Mouse (Mus musculus) forebrain, embryonic 12.5 days (tissue): ENCODE measurements around the gene Cox14. TPM values are rescaled to one million over a fixed set of nuclear protein-coding genes. Genes with fewer than 3 reads are reported as not detected.

Source experiments
- ATAC-seq: fragments of 200-750 bp; cut with Nextera tagmentation; 2 replicates; pipeline ENCODE4 v1.8.0; 2017; ENCODE audit warnings: moderate TSS enrichment; ENCODE audit not compliant: low FRiP score
- H3K27ac ChIP-seq: fragments of 300-500 bp; sonication (generic); 2 replicates; pipeline ENCODE4 v1.5.1; 2016; ENCODE audit warnings: mild to moderate bottlenecking
- H3K27me3 ChIP-seq: fragments of 300-500 bp; sonication (generic); 2 replicates; pipeline ENCODE4 v1.6.1; 2016; ENCODE audit warnings: mild to moderate bottlenecking
- H3K36me3 ChIP-seq: fragments of 300-500 bp; sonication (generic); replicated peaks from 2 replicates; pipeline ENCODE4 v1.6.1; 2016; ENCODE audit warnings: mild to moderate bottlenecking
- H3K4me1 ChIP-seq: fragments of 300-500 bp; sonication (generic); 2 replicates; pipeline ENCODE4 v1.6.1; 2016
- H3K4me2 ChIP-seq: fragments of 300-500 bp; sonication (generic); 2 replicates; pipeline ENCODE4 v1.6.1; 2016; ENCODE audit warnings: mild to moderate bottlenecking, moderate library complexity
- H3K4me3 ChIP-seq: fragments of 300-500 bp; sonication (generic); replicated peaks from 2 replicates; pipeline ENCODE4 v1.5.1; 2016; ENCODE audit warnings: mild to moderate bottlenecking
- H3K9ac ChIP-seq: fragments of 300-500 bp; sonication (generic); 2 replicates; pipeline ENCODE4 v1.6.1; 2016; ENCODE audit warnings: mild to moderate bottlenecking
- H3K9me3 ChIP-seq: fragments of 300-500 bp; sonication (generic); 2 replicates; pipeline ENCODE4 v1.6.1; 2016
- WGBS: fragments of 180-500 bp; shearing (Covaris S2); methylation state at CpG from one replicate; pipeline ENCODE4 v1.1.7; 2016; 5-methylcytosine and 5-hydroxymethylcytosine counted together
- polyA plus RNA-seq: library from polyadenylated mRNA; unstranded; fragments of >200 nt; fragmentation: Nextera tagmentation; extraction: Ambion mirVana; gene quantifications from 2 replicates; pipeline ENCODE4 v1.2.1, GENCODE M21; 2016

The Cox14 gene
- polyA plus RNA-seq, 1 experiment from 2014 or later: 167 TPM

DNA sequence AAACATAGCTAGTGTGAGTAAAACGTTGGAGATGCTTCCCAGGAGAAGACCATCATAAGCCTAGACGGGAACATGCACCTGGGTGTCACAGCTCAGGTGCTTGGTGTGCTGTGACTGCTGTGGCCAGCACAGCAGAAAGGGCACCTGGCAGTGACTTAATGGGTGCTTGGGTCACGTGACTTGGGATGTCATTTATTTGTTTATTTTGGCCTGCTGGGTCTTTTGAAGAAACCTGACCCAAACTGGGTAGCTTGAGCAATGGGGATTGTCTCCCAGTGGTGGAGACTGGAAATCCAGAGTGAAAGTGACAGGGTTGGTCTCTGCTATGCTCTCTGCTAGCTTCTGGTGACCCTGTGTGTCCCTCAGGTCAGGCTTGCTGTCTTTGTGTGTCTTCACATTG, 13.9 kb upstream of the Cox14 start:
- Histone ChIP-seq H3K9ac (no peak overlapping the region), H3K27ac (no peak overlapping the region), H3K4me3 (no peak overlapping the region), H3K4me2 (no peak overlapping the region), H3K4me1 (peaks cover 14% of the 10 kb centered on the region), H3K9me3 (no peaks in the 10 kb centered on the region), H3K27me3 (no peaks in the 10 kb centered on the region), H3K36me3 (peaks cover 81% of the 10 kb centered on the region)
- ATAC-seq: no peak
- WGBS: 77% methylated on average over 3 of the region's 3 CpGs

DNA sequence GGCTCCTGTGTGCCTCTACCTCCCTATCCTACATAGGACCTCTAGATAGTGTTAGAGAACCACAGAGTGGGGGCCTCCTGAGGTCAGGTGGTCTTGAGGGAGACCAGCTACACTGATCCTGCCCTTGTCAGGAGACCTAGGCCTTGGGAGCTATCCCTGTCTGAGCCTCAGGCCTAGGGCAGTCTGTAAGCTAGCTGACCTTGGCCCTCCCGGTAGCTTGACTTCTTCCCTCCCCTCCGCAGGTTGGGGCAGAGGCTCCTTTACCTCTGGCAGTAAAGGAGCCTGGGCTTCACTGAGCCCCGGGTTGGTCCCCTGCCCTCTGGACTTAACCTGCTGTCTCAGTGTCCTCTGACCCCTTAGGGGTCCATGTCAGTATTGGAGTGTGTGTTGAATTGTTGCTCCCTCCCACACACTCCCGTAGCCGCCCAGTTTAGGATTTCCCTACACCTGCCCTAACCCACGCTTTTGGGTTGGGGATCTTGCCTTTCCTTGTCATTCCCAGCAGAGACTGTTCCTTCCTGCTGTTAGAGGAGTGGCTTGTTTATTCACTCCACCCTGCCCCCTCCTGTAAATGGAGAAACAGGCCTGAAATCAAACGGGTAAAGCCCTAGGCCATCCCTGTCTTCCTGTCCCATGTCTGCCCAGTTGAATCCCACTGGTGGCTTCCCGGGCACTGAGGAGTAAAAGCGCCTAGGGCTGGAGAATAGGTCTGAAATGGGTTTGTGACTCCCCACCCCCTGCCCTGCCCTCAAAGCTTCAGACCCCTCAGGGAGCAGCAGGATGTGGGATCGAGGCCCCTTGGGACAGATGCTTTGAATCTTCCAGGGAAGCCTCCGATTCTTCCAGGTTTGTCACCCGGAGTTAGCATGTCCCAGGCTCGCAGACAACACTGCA, 12.5 kb upstream of the Cox14 start:
- peak overlapping the region; percentile 22; the same call in 1 of the 2 replicates for H3K27ac ChIP-seq
- no peak for ATAC-seq

GRCm38 (mm10) chr15:99713569-99713968, 11.8 kb upstream of the Cox14 start:
- peaks cover 72% of the 10 kb centered on the region for H3K36me3 ChIP-seq
- peak overlapping the region; percentile 22; the same call in 1 of the 2 replicates for H3K27ac ChIP-seq

More for the DNA sequence above, 12.5 kb upstream of the Cox14 start:
- no peak overlapping the region for H3K4me3 ChIP-seq
- no peaks in the 10 kb centered on the region for H3K27me3 ChIP-seq
- peaks cover 14% of the 10 kb centered on the region for H3K4me1 ChIP-seq
- WGBS: 75% methylated on average over 13 of the region's 13 CpGs
- H3K9ac ChIP-seq: no peak overlapping the region
- no peaks in the 10 kb centered on the region for H3K9me3 ChIP-seq
- peaks cover 73% of the 10 kb centered on the region for H3K36me3 ChIP-seq
- no peak overlapping the region for H3K4me2 ChIP-seq

GRCm38 (mm10) chr15:99714206-99714605, 11.2 kb upstream of the Cox14 start:
- Histone ChIP-seq H3K9ac (no peak overlapping the region), H3K27me3 (no peaks in the 10 kb centered on the region), H3K36me3 (peaks cover 72% of the 10 kb centered on the region), H3K4me1 (peaks cover 14% of the 10 kb centered on the region), H3K27ac (peak overlapping the region; percentile 22), H3K4me2 (no peak overlapping the region), H3K9me3 (no peaks in the 10 kb centered on the region), H3K4me3 (no peak overlapping the region)
- ATAC-seq: no peak
- WGBS: 76% methylated on average over 4 of the region's 4 CpGs

More at GRCm38 (mm10) chr15:99713569-99713968, 11.8 kb upstream of the Cox14 start:
- no peak overlapping the region for H3K4me2 ChIP-seq
- WGBS: 94% methylated on average over 3 of the region's 3 CpGs
- peaks cover 14% of the 10 kb centered on the region for H3K4me1 ChIP-seq
- no peaks in the 10 kb centered on the region for H3K9me3 ChIP-seq
- no peak for ATAC-seq
- no peaks in the 10 kb centered on the region for H3K27me3 ChIP-seq
- H3K4me3 ChIP-seq: no peak overlapping the region
- H3K9ac ChIP-seq: no peak overlapping the region

- Histone ChIP-seq H3K9ac (no peak overlapping the region), H3K4me3 (no peak overlapping the region), H3K9me3 (no peaks in the 10 kb centered on the region), H3K4me2 (no peak overlapping the region), H3K4me1 (peaks cover 14% of the 10 kb centered on the region), H3K27ac (peak overlapping the region; percentile 79), H3K27me3 (no peaks in the 10 kb centered on the region), H3K36me3 (peaks cover 65% of the 10 kb centered on the region)
- peak; percentile 59 for ATAC-seq
- 55% methylated on average over 7 of the region's 7 CpGs for WGBS
Measured at GRCm38 (mm10) chr15:99714858-99715257, 10.6 kb upstream of the Cox14 start.

DNA sequence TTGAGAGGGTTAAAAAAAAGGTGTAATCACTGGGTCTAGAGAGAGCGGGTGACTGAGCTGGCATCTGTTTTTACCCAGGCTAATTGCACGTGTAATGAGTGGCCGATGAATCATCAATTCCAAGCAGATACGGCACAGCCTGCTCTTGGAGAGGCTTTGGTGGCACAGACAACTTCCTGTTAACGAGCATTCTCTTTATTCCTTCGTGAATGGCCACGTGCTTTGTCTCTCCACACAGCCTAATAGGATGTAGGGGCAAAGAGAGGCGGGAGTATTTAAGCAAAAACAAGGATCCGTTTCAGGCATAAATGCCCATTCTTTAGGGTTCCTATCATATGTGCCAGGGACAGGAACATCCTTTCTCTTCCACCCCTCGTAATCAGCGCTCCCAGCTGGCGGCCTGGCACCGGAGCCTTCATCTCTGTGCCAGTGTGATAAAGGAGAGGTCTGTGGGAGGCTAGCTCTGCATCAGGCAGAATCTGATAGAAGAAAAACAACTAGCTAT, 10.0 kb upstream of the Cox14 start:
- peak overlapping the region; percentile 79 for H3K27ac ChIP-seq
- H3K4me1 ChIP-seq: peaks cover 14% of the 10 kb centered on the region
- peaks cover 64% of the 10 kb centered on the region for H3K36me3 ChIP-seq
- no peak overlapping the region for H3K4me2 ChIP-seq
- ATAC-seq: peak; percentile 47; the same call in 1 of the 2 replicates
- no peak overlapping the region for H3K4me3 ChIP-seq
- H3K9ac ChIP-seq: no peak overlapping the region
- H3K9me3 ChIP-seq: no peaks in the 10 kb centered on the region
- H3K27me3 ChIP-seq: no peaks in the 10 kb centered on the region
- WGBS: 57% methylated on average over 13 of the region's 13 CpGs

DNA sequence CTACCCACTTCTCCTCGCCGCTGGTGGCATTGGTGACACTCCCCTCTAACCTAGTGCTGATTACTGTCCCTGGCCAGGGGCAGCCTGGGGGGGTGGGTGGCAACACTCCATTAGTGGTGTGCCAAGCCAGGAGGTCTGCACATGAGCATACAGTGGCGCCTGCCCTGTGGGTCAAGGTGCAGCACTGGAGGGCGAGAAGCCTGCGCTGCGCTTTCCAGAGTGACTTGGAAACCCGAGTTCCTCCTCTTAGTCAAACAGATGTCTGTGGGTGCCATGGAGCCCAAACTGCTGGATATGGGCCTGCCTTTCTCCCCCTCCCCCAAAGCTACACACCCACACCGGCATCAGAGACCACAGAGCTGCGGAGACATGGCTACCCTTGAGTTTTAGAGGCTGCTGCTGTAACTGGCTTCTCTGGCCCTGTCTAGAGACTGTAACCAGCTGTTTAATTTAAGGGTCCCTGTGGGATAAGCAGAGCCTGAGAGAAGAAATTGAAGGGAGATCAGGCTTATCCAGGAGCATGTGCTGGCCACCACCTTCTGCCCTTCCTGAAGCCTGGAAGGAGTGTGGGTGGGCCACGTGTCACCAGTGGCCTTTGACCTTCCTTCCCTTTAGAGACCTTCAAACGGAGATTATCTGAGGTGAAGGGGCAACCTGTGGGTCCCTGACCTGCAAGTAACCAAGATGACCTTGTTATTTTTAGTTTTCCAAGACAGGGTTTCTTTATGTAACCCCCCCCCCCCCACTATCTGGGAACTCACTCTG, 9.3 kb upstream of the Cox14 start:
- 84% methylated on average over 11 of the region's 11 CpGs for WGBS
- ATAC-seq: no peak
- Histone ChIP-seq H3K27me3 (no peaks in the 10 kb centered on the region), H3K36me3 (peaks cover 60% of the 10 kb centered on the region), H3K4me1 (peaks cover 14% of the 10 kb centered on the region), H3K27ac (peak overlapping the region; percentile 79), H3K4me2 (no peak overlapping the region), H3K9ac (0 out of 2 replicates have a peak overlapping the region, but pooled peaks have one; percentile 2), H3K9me3 (no peaks in the 10 kb centered on the region), H3K4me3 (no peak overlapping the region)

DNA sequence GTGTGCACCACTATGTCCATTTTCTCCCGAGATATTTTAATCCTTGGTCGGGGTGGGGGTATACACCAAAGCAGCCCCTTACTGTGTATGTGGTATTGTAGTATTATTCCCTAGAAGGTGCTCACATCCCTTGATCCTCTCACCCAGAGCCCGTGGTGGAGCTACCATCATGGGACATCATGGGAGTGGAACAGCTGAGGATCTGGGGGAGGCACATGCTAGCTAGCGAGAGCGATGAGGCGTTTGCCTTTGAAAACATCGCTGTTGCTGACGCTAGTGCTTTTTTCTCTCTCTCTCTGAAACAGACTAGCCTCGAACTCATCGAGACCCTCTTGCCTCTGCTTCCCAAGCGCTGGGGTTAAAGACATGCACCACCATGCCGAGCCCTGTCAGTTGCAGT, 8.6 kb upstream of the Cox14 start:
- Histone ChIP-seq H3K4me1 (peaks cover 14% of the 10 kb centered on the region), H3K27me3 (no peaks in the 10 kb centered on the region), H3K4me2 (no peak overlapping the region), H3K36me3 (peaks cover 53% of the 10 kb centered on the region), H3K9ac (no peak overlapping the region), H3K4me3 (no peak overlapping the region), H3K9me3 (no peaks in the 10 kb centered on the region), H3K27ac (no peak overlapping the region)
- WGBS: 89% methylated on average over 12 of the region's 12 CpGs
- ATAC-seq: no peak

DNA sequence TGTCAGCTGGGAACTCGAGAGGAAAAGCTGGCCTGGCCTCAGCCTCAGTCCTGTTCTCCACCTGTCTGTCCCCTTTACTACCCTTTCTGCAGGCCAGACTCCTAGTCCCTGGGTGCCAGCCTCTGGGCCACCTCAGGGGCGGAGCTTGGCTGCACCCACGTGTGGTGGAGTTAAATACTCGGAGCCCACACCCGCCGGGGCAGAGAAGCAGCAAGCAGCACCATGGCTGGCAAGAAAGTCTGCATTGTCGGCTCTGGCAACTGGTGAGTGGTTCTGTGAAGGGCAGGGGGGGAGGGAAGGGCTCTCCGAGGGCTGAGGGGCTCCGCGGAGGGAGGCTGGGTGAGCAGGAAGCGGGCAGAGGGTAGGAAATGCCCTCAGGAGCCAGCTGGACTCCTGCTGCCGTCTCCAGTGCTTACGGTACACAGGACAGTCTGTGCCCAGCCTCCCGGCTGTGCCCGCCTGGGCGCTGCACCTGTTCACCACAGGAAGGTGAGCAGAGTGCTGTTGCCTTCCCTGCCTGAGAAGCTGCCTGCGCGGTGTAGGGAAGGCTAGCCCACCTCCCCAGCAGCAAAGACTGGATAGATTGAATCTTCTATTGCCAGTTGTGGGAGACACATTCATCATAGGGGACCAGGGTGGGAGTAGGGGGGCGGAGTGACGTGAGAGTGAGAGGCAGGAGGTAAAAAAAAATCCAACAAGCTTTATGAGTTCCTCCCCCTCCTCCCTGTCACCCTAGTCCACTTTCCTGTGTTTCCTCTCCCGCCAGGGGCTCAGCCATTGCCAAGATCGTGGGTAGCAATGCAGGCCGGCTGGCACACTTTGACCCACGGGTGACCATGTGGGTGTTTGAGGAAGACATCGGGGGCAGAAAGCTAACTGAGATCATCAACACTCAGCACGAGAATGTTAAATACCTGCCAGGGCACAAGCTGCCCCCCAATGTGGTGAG, 7.8 kb upstream of the Cox14 start, which contains the start of gene Gpd1:
TSS of gene Gpd1 (plus strand) at position 130 of the 949 bp plus-strand sequence.
- Histone ChIP-seq H3K4me2 (no peak within 1 kb of the TSS), H3K4me1 (peaks cover 14% of the 10 kb centered on the region), H3K4me3 (no peak within 1 kb of the TSS), H3K9ac (0 out of 2 replicates have a peak within 1 kb of the TSS, but pooled peaks have one; percentile 7), H3K27me3 (no peaks in the 10 kb centered on the region), H3K27ac (no peak within 1 kb of the TSS; the same call in 1 of the 2 replicates), H3K9me3 (no peaks in the 10 kb centered on the region), H3K36me3 (peaks cover 53% of the 10 kb centered on the region)
- no peak for ATAC-seq
- WGBS: 72% methylated on average over 26 of the region's 26 CpGs

- H3K4me1 ChIP-seq: peaks cover 21% of the 10 kb centered on the region
- H3K9me3 ChIP-seq: no peaks in the 10 kb centered on the region
- WGBS: 84% methylated on average over 9 of the region's 9 CpGs
- H3K4me2 ChIP-seq: no peak overlapping the region
- H3K27me3 ChIP-seq: no peaks in the 10 kb centered on the region
- H3K27ac ChIP-seq: no peak overlapping the region
- ATAC-seq: no peak
- H3K4me3 ChIP-seq: no peak overlapping the region
- H3K9ac ChIP-seq: no peak overlapping the region
- peaks cover 50% of the 10 kb centered on the region for H3K36me3 ChIP-seq
Measured at GRCm38 (mm10) chr15:99718461-99719021, 6.9 kb upstream of the Cox14 start.

GRCm38 (mm10) chr15:99719865-99720264, 5.6 kb upstream of the Cox14 start:
- no peaks in the 10 kb centered on the region for H3K27me3 ChIP-seq
- peaks cover 44% of the 10 kb centered on the region for H3K36me3 ChIP-seq
- H3K4me3 ChIP-seq: no peak overlapping the region
- peaks cover 35% of the 10 kb centered on the region for H3K4me1 ChIP-seq
- H3K9me3 ChIP-seq: no peaks in the 10 kb centered on the region
- WGBS: 88% methylated on average over 8 of the region's 8 CpGs
- H3K4me2 ChIP-seq: no peak overlapping the region
- H3K27ac ChIP-seq: no peak overlapping the region
- no peak for ATAC-seq
- no peak overlapping the region for H3K9ac ChIP-seq
